Mouse (Mus musculus) neural tube, embryonic 14.5 days (tissue): ENCODE measurements around the gene Cwc25. TPM values are rescaled to one million over a fixed set of nuclear protein-coding genes. Genes with fewer than 3 reads are reported as not detected.
A peak's percentile ranks its signal among the peaks of the same experiment; 100 is the strongest.

Experiments used
- ATAC-seq: fragments of 200-750 bp; cut with Nextera tagmentation; 2 replicates; pipeline ENCODE4 v1.8.0; 2017; ENCODE audit warnings: low read depth, mild to moderate bottlenecking, moderate TSS enrichment, moderate library complexity
- H3K27ac ChIP-seq: fragments of 300-500 bp; sonication (generic); 2 replicates; pipeline ENCODE4 v1.5.1; 2014; ENCODE audit warnings: low read depth, mild to moderate bottlenecking, control low read depth, low read length, moderate library complexity, mixed read lengths
- H3K27me3 ChIP-seq: fragments of 300-500 bp; sonication (generic); 2 replicates; pipeline ENCODE4 v1.6.1; 2014; ENCODE audit warnings: low read length; ENCODE audit not compliant: control insufficient read depth, insufficient read depth
- H3K36me3 ChIP-seq: fragments of 300-500 bp; sonication (generic); 2 replicates; pipeline ENCODE4 v1.6.1; 2014; ENCODE audit warnings: low read length, mixed read lengths; ENCODE audit not compliant: control insufficient read depth, insufficient read depth
- H3K4me1 ChIP-seq: fragments of 300-500 bp; sonication (generic); 2 replicates; pipeline ENCODE4 v1.6.1; 2014; ENCODE audit warnings: low read length; ENCODE audit not compliant: control insufficient read depth, insufficient read depth
- H3K4me2 ChIP-seq: fragments of 300-500 bp; sonication (generic); 2 replicates; pipeline ENCODE4 v1.6.1; 2014; ENCODE audit warnings: mild to moderate bottlenecking, low read depth, low read length, control low read depth
- H3K4me3 ChIP-seq: fragments of 300-500 bp; sonication (generic); 2 replicates; pipeline ENCODE4 v1.5.1; 2014; ENCODE audit warnings: low read depth, low read length, control low read depth, mixed read lengths
- H3K9ac ChIP-seq: fragments of 300-500 bp; sonication (generic); replicated peaks from 2 replicates; pipeline ENCODE4 v1.6.1; 2014; ENCODE audit warnings: low read depth, mild to moderate bottlenecking, control low read depth, low read length, mixed read lengths
- H3K9me3 ChIP-seq: fragments of 300-500 bp; sonication (generic); 2 replicates; pipeline ENCODE4 v1.6.1; 2016; ENCODE audit warnings: low read length; ENCODE audit not compliant: control insufficient read depth
- WGBS: fragments of 180-500 bp; shearing (Covaris S2); extraction: QIAGEN DNeasy Blood & Tissue Kit; methylation state at CpG from one replicate; pipeline ENCODE4 v1.1.7; 2014; 5-methylcytosine and 5-hydroxymethylcytosine counted together
- polyA plus RNA-seq: library from polyadenylated mRNA; unstranded; fragments of >200 nt; fragmentation: Nextera tagmentation; extraction: Ambion mirVana; gene quantifications from 2 replicates; pipeline ENCODE4 v1.2.1, GENCODE M21; 2014

Cwc25 gene
- polyA plus RNA-seq, 1 experiment from 2014 or later = 13.8 TPM

DNA sequence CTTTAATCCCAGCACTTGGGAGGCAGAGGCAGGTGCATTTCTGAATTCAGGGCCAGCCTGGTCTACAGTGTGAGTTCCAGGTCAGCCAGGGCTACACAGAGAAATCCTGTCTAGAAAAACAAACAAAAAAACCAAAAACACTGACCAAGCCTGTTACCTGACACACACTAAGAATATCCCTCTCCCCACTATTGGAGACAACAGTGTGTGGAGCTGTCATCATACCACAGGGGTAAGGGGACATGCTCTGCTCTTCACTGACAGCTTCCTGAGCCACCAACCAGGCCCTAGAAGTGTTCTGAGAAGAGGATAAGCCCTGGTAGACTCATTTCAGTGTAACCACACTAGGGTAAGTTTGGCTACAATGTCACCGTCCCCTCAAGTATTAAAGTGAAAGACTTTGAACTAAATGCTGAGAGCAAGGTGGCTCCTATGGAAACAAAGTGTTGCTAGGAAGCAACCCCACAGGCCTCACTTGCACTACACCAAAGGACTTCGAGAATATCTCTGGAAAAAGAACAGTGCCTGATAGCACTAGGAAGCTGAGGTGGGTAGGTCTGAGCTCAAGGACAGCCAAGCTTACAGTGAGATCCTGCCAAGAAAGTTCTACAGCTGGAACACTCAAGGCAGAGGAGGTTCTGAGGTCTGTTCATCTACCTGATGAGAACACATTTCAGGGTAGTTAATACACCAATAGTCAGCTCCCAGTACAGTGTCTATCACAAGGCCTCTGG lies 13.8 kb upstream of the Cwc25 start:
- Histone ChIP-seq H3K4me3 (peak overlapping the region; percentile 95; the same call in 1 of the 2 replicates), H3K9ac (no peak overlapping the region)
- WGBS = 89% methylated on average over 2 of the region's 2 CpGs

DNA sequence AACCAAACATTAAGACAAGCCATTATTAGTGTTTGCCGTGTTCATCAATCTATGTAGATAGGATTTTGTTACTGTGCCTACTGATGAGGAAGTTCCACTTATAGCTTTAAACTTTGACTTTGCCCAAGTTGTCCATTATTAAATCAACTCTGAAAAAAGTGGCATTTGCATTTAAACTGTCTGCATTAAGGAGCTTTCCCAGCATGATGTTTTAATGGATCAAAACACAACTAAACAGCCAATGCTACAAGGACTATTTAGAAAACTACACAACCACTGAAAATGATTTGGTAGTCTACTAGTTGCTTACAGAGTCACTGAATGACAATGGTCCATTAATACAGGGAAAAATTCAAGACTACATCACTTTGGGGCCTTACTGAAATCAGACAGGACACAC lies 12.6 kb upstream of the Cwc25 start:
- WGBS = 100% methylated on average over 1 of the region's 1 CpGs
- no peaks in the 10 kb centered on the region for H3K9me3 ChIP-seq
- H3K36me3 ChIP-seq = peaks cover 34% of the 10 kb centered on the region
- no peak overlapping the region for H3K9ac ChIP-seq
- H3K4me3 ChIP-seq = no peak overlapping the region
- ATAC-seq = no peak
- H3K4me1 ChIP-seq = peaks cover 11% of the 10 kb centered on the region
- no peak overlapping the region for H3K27ac ChIP-seq
- H3K27me3 ChIP-seq = no peaks in the 10 kb centered on the region
- no peak overlapping the region for H3K4me2 ChIP-seq

More for the DNA sequence above, 13.8 kb upstream of the Cwc25 start:
- no peak for ATAC-seq
- peaks cover 34% of the 10 kb centered on the region for H3K36me3 ChIP-seq
- H3K4me1 ChIP-seq = peaks cover 11% of the 10 kb centered on the region
- H3K4me2 ChIP-seq = peak overlapping the region; percentile 86
- H3K27ac ChIP-seq = no peak overlapping the region
- H3K9me3 ChIP-seq = no peaks in the 10 kb centered on the region
- H3K27me3 ChIP-seq = no peaks in the 10 kb centered on the region

DNA sequence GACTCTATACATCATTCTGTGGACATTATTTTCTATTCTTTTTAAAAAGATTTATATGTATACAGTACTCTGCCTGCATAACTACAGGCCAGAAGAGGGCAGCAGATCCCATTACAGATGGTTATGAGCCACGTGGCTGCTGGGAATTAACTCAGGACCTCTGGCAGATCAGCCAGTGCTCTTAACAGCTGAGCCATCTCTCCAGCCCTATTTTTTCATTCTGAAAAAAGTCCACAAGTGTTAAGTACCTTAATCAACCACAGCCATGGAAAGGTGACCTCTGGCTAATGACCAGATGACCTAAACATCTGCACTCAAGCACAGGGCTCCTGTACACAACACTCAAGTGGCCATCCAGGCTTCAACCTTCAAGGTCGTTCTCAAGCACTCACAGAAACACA lies 10.8 kb upstream of the Cwc25 start:
- WGBS = 45% methylated on average over 2 of the region's 2 CpGs
- no peak overlapping the region for H3K4me2 ChIP-seq
- peaks cover 11% of the 10 kb centered on the region for H3K4me1 ChIP-seq
- ATAC-seq = no peak
- no peak overlapping the region for H3K27ac ChIP-seq
- no peaks in the 10 kb centered on the region for H3K27me3 ChIP-seq
- no peak overlapping the region for H3K4me3 ChIP-seq
- no peaks in the 10 kb centered on the region for H3K9me3 ChIP-seq
- H3K9ac ChIP-seq = no peak overlapping the region
- H3K36me3 ChIP-seq = peaks cover 34% of the 10 kb centered on the region

DNA sequence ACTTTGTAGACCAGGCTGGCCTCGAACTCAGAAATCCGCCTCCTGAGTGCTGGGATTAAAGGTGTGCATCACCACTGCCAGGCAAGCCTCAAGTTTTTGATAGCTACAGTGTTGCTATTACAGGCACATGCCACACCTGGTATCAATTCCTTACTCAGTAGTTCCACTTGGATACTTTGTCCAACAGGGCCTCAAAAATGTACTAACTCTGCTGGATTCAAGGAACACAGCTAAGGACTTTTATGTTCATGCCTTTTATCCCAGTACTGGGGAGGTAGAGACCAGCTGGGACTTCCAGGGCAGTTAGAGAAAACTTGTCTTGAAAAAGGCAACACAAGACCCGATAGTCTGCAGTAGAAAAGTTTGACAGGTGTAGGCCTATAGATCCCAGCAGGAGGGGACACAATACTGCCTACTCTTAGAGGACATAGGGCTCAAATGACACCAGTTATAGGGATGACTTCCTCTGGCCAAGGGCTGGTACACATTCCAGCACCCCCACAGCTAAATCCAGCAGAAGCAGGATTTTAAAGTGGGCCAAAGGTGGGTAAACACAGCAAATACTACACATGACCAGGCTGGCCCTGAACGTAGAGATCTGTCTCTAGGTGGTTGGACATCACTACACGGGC lies 10.3 kb upstream of the Cwc25 start:
- Histone ChIP-seq H3K9ac (no peak overlapping the region), H3K9me3 (no peaks in the 10 kb centered on the region), H3K27me3 (no peaks in the 10 kb centered on the region), H3K4me2 (no peak overlapping the region), H3K27ac (no peak overlapping the region), H3K36me3 (peaks cover 34% of the 10 kb centered on the region), H3K4me1 (peaks cover 11% of the 10 kb centered on the region), H3K4me3 (no peak overlapping the region)
- WGBS = 55% methylated on average over 5 of the region's 5 CpGs
- no peak for ATAC-seq

DNA sequence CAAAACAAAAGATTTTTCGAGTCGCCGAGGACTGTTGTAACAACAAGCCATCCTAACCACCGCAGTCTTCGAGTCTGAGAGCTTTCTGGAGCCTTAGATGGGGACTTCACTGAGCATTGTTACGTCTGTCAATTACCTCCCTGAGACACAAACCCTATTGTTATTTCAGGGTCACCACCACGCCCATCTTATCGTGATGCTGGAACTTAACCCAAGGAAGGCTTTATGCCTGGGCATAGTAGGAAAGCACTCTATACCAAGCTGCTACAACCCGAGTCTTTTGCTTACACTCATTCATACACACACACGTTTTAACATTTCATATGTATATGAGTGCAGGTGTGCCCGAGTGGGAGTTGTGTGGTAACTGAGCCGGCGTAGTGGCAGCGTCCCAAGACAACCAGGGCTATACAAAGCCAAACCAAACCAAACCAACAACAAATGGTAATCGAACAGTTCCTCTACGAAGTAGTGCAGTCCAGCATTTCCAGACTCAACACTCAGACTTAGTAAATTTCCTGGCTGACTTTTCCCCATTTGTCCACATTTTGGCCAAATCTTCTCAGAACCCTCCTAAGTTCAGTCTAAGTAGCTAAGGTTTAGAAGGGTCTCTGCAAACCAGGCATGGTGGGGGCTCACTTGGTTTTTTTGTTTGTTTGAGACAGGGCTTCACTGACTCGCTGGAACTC lies 9.6 kb upstream of the Cwc25 start, which contains the start of gene 1700001P01Rik:
1700001P01Rik (minus strand) TSS at position 111 of the 689 bp plus-strand sequence.
- WGBS = 44% methylated on average over 17 of the region's 17 CpGs
- no peak for ATAC-seq

DNA sequence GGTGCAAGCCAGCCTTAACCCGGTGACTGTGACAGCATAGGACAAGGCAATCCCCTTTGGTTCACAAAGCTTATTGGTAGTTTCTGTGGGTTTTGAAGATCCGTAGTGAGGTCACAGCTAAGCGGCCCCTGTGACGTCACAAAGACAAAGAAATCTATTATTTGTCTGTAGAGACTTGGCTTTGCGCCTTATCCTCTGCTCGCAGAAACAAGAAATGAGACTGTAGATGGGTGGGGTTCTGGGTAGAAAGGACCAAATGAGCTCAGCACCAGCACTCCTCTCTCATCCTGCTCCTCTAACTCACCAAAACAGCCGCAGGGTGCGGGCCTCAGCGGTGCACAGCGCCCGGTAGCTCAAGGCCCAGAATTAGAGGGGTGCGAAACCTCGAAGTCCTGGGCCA lies 8.8 kb upstream of the Cwc25 start:
- WGBS = 79% methylated on average over 13 of the region's 13 CpGs
- Histone ChIP-seq H3K4me3 (no peak overlapping the region), H3K4me1 (no peaks in the 10 kb centered on the region; the same call in 1 of the 2 replicates), H3K27me3 (no peaks in the 10 kb centered on the region), H3K9ac (no peak overlapping the region), H3K9me3 (no peaks in the 10 kb centered on the region), H3K36me3 (peaks cover 28% of the 10 kb centered on the region), H3K4me2 (no peak overlapping the region), H3K27ac (no peak overlapping the region)
- no peak for ATAC-seq

More for the DNA sequence above, 9.6 kb upstream of the Cwc25 start, which contains the start of gene 1700001P01Rik:
- no peak within 1 kb of the TSS for H3K9ac ChIP-seq
- H3K4me3 ChIP-seq = no peak within 1 kb of the TSS
- peaks cover 8% of the 10 kb centered on the region for H3K4me1 ChIP-seq
- no peak within 1 kb of the TSS for H3K4me2 ChIP-seq
- H3K27ac ChIP-seq = no peak within 1 kb of the TSS
- H3K36me3 ChIP-seq = peaks cover 34% of the 10 kb centered on the region
- H3K9me3 ChIP-seq = no peaks in the 10 kb centered on the region
- no peaks in the 10 kb centered on the region for H3K27me3 ChIP-seq

DNA sequence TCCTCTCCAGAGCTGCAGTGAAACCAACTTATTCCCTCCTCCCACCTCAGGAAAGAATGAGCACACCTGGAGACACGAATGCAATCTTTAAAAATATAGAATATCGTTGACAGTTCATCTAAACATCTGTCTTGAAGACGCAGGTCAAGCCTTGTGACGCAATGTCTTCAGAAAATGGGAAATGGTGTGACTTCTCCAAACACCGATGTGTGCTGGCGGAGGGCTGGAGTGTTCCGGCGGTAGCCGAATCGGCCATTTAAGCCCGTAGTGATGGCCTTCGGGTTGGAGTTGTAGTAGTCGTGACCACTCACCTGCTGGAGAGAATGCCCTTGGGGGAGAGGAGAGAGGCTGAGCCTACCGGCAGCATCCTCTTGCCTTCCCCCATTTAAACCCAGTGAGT lies 5.1 kb upstream of the Cwc25 start:
- WGBS = 79% methylated on average over 14 of the region's 14 CpGs
- ATAC-seq = no peak

DNA sequence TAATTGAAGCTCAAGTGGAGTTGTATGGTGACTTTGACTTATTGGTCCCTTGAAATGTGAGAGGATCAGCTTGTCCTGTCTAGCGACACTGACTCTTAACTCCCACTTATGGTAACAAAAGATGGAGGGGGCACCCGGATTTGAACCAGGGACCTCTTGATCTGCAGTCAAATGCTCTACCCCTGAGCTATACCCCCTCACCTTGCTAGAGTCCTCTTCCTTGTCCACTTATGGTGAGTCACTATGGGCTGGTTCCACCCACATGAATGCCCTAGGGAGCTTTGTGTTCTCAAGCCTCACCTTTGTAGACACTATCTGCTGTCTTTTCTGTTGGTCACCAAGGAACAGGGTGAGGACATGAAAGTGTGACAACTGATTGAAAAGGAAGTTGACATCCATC lies 3.3 kb upstream of the Cwc25 start:
- Histone ChIP-seq H3K9me3 (no peaks in the 10 kb centered on the region), H3K9ac (no peak overlapping the region), H3K27ac (no peak overlapping the region), H3K4me3 (no peak overlapping the region), H3K27me3 (no peaks in the 10 kb centered on the region), H3K4me2 (no peak overlapping the region), H3K36me3 (no peaks in the 10 kb centered on the region), H3K4me1 (peaks cover 9% of the 10 kb centered on the region)
- ATAC-seq = no peak
- WGBS = 38% methylated on average over 2 of the region's 2 CpGs

More for the DNA sequence above, 5.1 kb upstream of the Cwc25 start:
- Histone ChIP-seq H3K36me3 (no peaks in the 10 kb centered on the region), H3K4me3 (no peak overlapping the region), H3K4me1 (no peaks in the 10 kb centered on the region), H3K27me3 (no peaks in the 10 kb centered on the region), H3K4me2 (no peak overlapping the region), H3K9ac (no peak overlapping the region), H3K9me3 (no peaks in the 10 kb centered on the region), H3K27ac (no peak overlapping the region)

DNA sequence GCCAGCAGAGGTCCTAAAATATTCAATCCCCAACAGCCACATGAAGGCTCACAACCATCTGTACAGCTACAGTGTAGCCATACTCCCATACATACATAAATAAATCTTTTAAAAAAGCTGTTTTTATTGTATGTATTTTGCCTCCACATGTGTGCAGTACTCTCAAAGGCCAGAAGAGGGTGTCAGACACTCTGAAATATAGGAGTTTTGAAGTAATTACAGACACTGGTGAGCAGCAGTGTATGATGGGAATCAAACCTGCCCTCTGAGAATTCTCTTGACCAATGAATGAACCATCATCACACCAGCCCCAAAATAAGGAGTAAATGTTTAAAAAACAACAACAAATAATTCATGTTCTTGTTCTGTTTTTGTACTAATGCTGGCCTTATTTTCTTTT lies 4.7 kb downstream of the Cwc25 start:
- no peak overlapping the region for H3K4me3 ChIP-seq
- ATAC-seq = no peak
- H3K4me2 ChIP-seq = no peak overlapping the region
- H3K27me3 ChIP-seq = no peaks in the 10 kb centered on the region
- H3K9me3 ChIP-seq = no peaks in the 10 kb centered on the region
- H3K9ac ChIP-seq = no peak overlapping the region
- H3K36me3 ChIP-seq = peaks cover 13% of the 10 kb centered on the region; the same call in 1 of the 2 replicates
- no peak overlapping the region for H3K27ac ChIP-seq
- peaks cover 9% of the 10 kb centered on the region for H3K4me1 ChIP-seq
